Mouse (Mus musculus): ENCODE results near the gene Fbxo34. TPM values are rescaled to one million over a fixed set of nuclear protein-coding genes. Genes with fewer than 3 reads are reported as not detected.

Gene Fbxo34
- polyA plus RNA-seq, 1 experiment = 10.2 TPM

DNA sequence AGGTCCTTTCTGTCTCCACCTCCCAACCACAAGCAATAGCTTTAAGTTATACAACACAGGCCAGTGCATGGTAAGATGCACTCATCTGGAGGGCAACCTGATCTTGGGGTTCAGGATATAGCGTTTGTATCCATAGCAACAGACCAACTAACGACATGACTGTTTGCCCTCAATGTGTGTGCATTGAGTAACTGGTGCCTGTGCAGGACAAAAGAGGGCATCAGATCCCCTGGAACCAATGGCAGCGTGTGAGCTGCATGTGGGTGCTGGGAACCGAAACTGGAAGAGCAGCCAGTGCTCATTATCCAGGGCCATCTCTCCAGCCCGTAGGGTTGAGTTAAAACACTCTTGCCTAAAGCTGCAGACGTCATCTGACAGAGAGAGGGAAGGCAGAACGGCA, 38.5 kb downstream of the Fbxo34 start:
- no peak for TF ChIP-seq CTCF (conservative IDR thresholded peaks at IDR 0.05; ENCODE audit: insufficient read depth, insufficient read length, low read depth, low read length)
- TF ChIP-seq POLR2A (IDR thresholded peaks at IDR 0.05; ENCODE audit: low read depth, low read length) = no peak
- Histone ChIP-seq H3K4me1 (ENCODE audit: control insufficient read depth, insufficient read depth, low read length) (peaks cover 12% of the 10 kb centered on the region), H3K27me3 (replicated peaks; ENCODE audit: control insufficient read depth, insufficient read depth, low read length) (no peaks in the 10 kb centered on the region), H3K27ac (ENCODE audit: insufficient read depth, low read depth, low read length) (peak overlapping the region; percentile 78), H3K36me3 (ENCODE audit: control insufficient read depth, insufficient read depth, low read length) (no peaks in the 10 kb centered on the region), H3K4me3 (ENCODE audit: insufficient read depth, low read depth, low read length) (no peak overlapping the region; the same call in 1 of the 2 replicates)
- WGBS = 44% methylated on average over 7 of the region's 7 CpGs
- DNase-seq = no peak

GRCm38 (mm10) chr14:47489310-47490097, 39.3 kb downstream of the Fbxo34 start:
- Histone ChIP-seq H3K4me1 (ENCODE audit: control insufficient read depth, insufficient read depth, low read length) (peaks cover 12% of the 10 kb centered on the region), H3K4me3 (ENCODE audit: insufficient read depth, low read depth, low read length) (no peak overlapping the region), H3K27ac (ENCODE audit: insufficient read depth, low read depth, low read length) (peak overlapping the region; percentile 77; the same call in 1 of the 2 replicates), H3K36me3 (ENCODE audit: control insufficient read depth, insufficient read depth, low read length) (no peaks in the 10 kb centered on the region), H3K27me3 (replicated peaks; ENCODE audit: control insufficient read depth, insufficient read depth, low read length) (no peaks in the 10 kb centered on the region)
- DNase-seq = peak; percentile 66
- WGBS = 23% methylated on average over 10 of the region's 10 CpGs
- no peak for TF ChIP-seq CTCF (conservative IDR thresholded peaks at IDR 0.05; ENCODE audit: insufficient read depth, insufficient read length, low read depth, low read length)
- no peak for TF ChIP-seq POLR2A (IDR thresholded peaks at IDR 0.05; ENCODE audit: low read depth, low read length)

DNA sequence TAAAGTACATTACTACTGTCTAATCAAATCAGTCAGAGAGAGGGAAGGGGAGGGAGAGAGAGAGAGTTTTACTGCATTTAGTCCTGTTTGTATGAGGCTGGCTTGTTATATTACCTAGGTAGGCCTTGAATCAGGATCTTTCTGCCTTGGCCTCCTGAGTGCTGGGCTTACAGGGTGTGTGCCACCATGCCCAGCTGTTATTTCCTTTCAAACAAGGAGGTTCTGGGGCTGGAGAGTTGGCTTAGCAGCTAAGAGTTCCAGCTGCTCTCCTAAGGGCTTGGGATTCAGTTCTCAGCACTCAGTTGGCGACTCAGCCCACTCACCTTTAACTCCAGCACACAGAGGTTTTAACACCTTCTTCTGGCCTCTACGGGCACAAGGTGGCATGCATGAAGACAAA, 40.5 kb downstream of the Fbxo34 start:
- DNase-seq = no peak
- WGBS = 91% methylated on average over 2 of the region's 2 CpGs
- no peak overlapping the region for H3K27ac ChIP-seq (ENCODE audit: insufficient read depth, low read depth, low read length)
- TF ChIP-seq CTCF (conservative IDR thresholded peaks at IDR 0.05; ENCODE audit: insufficient read depth, insufficient read length, low read depth, low read length) (no peak), POLR2A (IDR thresholded peaks at IDR 0.05; ENCODE audit: low read depth, low read length) (no peak)
- H3K4me1 ChIP-seq (ENCODE audit: control insufficient read depth, insufficient read depth, low read length) = peaks cover 12% of the 10 kb centered on the region
- no peak overlapping the region for H3K4me3 ChIP-seq (ENCODE audit: insufficient read depth, low read depth, low read length)
- H3K36me3 ChIP-seq (ENCODE audit: control insufficient read depth, insufficient read depth, low read length) = no peaks in the 10 kb centered on the region
- no peaks in the 10 kb centered on the region for H3K27me3 ChIP-seq (replicated peaks; ENCODE audit: control insufficient read depth, insufficient read depth, low read length)

DNA sequence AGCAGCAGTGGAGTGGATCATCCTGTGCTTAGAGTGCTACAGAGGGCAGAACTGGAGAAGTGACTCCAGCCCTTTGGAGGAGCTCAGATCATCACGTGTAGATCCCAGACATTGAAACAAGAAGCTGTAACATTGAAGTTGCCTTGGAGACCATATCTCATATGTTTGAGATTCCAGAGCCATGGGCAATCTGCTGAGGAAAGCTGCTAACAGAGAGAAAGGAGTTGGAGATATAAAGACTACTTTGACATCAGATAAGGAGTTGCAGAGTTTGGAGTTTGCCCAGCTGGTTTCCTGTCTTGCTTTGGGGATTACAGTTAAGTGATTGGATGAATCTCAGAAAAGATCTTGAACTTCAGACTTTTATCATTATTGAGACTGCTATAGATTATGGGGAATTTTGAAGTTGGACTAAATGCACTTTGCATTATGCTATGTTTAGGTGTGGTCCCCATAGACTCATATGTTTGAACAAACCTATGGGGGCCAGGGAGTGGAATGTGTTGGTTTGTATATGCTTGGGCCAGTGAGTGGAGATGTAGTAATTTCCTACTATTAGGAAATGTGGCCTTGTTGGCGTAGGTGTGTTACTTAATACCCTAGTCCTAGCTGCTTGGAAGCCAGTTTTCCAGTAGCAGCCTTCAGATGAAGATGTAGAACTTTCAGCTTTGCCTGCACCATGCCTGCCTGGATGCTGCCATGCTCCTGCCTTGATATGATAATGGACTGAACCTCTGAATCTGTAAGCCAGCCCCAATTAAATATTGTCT, 43.6 kb downstream of the Fbxo34 start:
- Histone ChIP-seq H3K4me1 (ENCODE audit: control insufficient read depth, insufficient read depth, low read length) (peaks cover 9% of the 10 kb centered on the region), H3K27me3 (replicated peaks; ENCODE audit: control insufficient read depth, insufficient read depth, low read length) (no peaks in the 10 kb centered on the region), H3K4me3 (ENCODE audit: insufficient read depth, low read depth, low read length) (no peak overlapping the region), H3K27ac (ENCODE audit: insufficient read depth, low read depth, low read length) (no peak overlapping the region), H3K36me3 (ENCODE audit: control insufficient read depth, insufficient read depth, low read length) (no peaks in the 10 kb centered on the region)
- no peak for DNase-seq
- WGBS = 90% methylated on average over 2 of the region's 2 CpGs
- no peak for TF ChIP-seq POLR2A (IDR thresholded peaks at IDR 0.05; ENCODE audit: low read depth, low read length)
- no peak for TF ChIP-seq CTCF (conservative IDR thresholded peaks at IDR 0.05; ENCODE audit: insufficient read depth, insufficient read length, low read depth, low read length)

DNA sequence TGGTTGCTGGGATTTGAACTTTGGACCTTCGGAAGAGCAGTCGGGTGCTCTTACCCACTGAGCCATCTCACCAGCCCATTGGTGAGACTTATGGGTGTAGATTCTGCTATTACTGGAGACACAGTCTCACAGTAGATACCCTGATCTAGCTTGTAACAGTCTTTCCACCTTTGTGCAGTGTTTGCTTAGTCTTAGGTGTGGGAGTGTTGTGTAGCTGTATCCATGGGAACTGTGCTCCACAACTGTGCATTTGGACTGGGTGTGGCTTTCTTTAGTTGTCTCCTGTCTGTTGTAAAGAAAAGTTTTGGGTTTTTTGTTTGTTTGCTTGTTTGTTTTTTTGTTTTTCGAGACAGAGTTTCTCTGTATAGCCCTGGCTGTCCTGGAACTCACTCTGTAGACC, 45.7 kb downstream of the Fbxo34 start:
- Histone ChIP-seq H3K27me3 (replicated peaks; ENCODE audit: control insufficient read depth, insufficient read depth, low read length) (no peaks in the 10 kb centered on the region), H3K27ac (ENCODE audit: insufficient read depth, low read depth, low read length) (no peak overlapping the region), H3K4me3 (ENCODE audit: insufficient read depth, low read depth, low read length) (no peak overlapping the region), H3K36me3 (ENCODE audit: control insufficient read depth, insufficient read depth, low read length) (no peaks in the 10 kb centered on the region), H3K4me1 (ENCODE audit: control insufficient read depth, insufficient read depth, low read length) (0 out of 2 replicates have a peak, but pooled peaks cover 2% of the 10 kb centered on the region)
- DNase-seq = no peak
- TF ChIP-seq POLR2A (IDR thresholded peaks at IDR 0.05; ENCODE audit: low read depth, low read length) = no peak
- TF ChIP-seq CTCF (conservative IDR thresholded peaks at IDR 0.05; ENCODE audit: insufficient read depth, insufficient read length, low read depth, low read length) = no peak
- WGBS = 78% methylated on average over 3 of the region's 3 CpGs

DNA sequence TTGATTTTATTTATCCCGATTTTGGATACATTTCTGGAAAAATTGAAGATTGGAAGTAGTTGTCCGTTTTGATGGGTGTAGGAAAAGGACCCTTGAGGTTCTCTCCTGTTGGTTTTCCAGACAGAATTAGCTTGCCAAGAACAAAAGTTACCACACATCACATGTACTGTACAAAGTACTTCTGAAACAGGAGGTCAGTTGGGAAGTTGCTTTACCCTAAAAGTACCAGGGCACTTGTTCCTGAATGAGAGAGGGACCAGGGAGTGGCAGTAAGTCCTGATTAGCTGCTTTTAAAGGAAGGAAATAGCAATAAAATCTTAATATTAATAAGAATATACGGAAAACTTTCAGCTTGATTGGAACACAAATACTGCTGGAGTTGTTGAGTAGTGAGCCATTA, 46.9 kb downstream of the Fbxo34 start:
- H3K36me3 ChIP-seq (ENCODE audit: control insufficient read depth, insufficient read depth, low read length) = no peaks in the 10 kb centered on the region
- H3K27ac ChIP-seq (ENCODE audit: insufficient read depth, low read depth, low read length) = no peak overlapping the region
- WGBS = 63% methylated on average over 3 of the region's 3 CpGs
- no peak for TF ChIP-seq POLR2A (IDR thresholded peaks at IDR 0.05; ENCODE audit: low read depth, low read length)
- TF ChIP-seq CTCF (conservative IDR thresholded peaks at IDR 0.05; ENCODE audit: insufficient read depth, insufficient read length, low read depth, low read length) = no peak
- peak; percentile 36 for DNase-seq
- no peak overlapping the region for H3K4me3 ChIP-seq (ENCODE audit: insufficient read depth, low read depth, low read length)
- no peaks in the 10 kb centered on the region for H3K27me3 ChIP-seq (replicated peaks; ENCODE audit: control insufficient read depth, insufficient read depth, low read length)
- H3K4me1 ChIP-seq (ENCODE audit: control insufficient read depth, insufficient read depth, low read length) = 0 out of 2 replicates have a peak, but pooled peaks cover 2% of the 10 kb centered on the region

DNA sequence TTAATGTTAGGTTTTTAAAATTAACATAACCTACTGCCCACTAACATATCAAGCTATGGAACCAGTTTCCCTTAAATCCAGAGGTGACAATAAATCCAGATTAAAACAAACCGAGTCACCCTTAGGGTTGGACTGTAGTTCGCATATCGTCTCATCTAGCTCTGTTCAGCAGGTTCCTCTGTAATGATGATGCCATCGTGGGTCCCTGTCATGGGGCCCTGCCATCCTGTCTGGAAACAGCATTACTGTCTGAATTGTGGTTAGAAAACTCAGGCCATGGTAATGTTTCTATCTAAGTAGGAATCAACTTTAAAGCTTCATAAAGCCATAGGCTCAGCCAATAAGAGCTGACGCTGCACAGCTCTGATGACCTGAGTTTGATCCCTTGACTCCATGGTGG, 48.4 kb downstream of the Fbxo34 start:
- whole genome bisulfite sequencing = 84% methylated on average over 5 of the region's 5 CpGs
- Histone ChIP-seq H3K27me3 (replicated peaks; ENCODE audit: control insufficient read depth, insufficient read depth, low read length) (no peaks in the 10 kb centered on the region), H3K27ac (ENCODE audit: insufficient read depth, low read depth, low read length) (no peak overlapping the region), H3K4me3 (ENCODE audit: insufficient read depth, low read depth, low read length) (no peak overlapping the region), H3K36me3 (ENCODE audit: control insufficient read depth, insufficient read depth, low read length) (no peaks in the 10 kb centered on the region), H3K4me1 (ENCODE audit: control insufficient read depth, insufficient read depth, low read length) (peaks cover 6% of the 10 kb centered on the region; the same call in 1 of the 2 replicates)
- TF ChIP-seq POLR2A (IDR thresholded peaks at IDR 0.05; ENCODE audit: low read depth, low read length) = no peak
- no peak for TF ChIP-seq CTCF (conservative IDR thresholded peaks at IDR 0.05; ENCODE audit: insufficient read depth, insufficient read length, low read depth, low read length)
- DNase-seq = no peak
